Mouse (Mus musculus): Measurements from ENCODE around the gene Osgep. TPM values are rescaled to one million over a fixed set of nuclear protein-coding genes. Genes with fewer than 3 reads are reported as not detected.
"Not testable (repeated sequence)": the region's sequence is repeated elsewhere in the genome, so short reads cannot be mapped to it uniquely, and the experiment has no call there.

Gene Osgep
- polyA plus RNA-seq, 1 experiment from 2014 or later: 111 TPM

GRCm38 (mm10) chr14:50923437-50923836 lies 1.3 kb downstream of the Osgep start:
- not testable (repeated sequence) for H3K27ac ChIP-seq (ENCODE audit: low read depth, low read length); H3K27me3 ChIP-seq (replicated peaks; ENCODE audit: control insufficient read depth, insufficient read depth, low read length); H3K9me3 ChIP-seq (ENCODE audit: control insufficient read depth, low read length); ATAC-seq; H3K9ac ChIP-seq (ENCODE audit: low read depth, low read length)
- 84% methylated on average over 1 of the region's 1 CpGs for WGBS
- Histone ChIP-seq H3K4me3 (ENCODE audit: low read length) (peak overlapping the region; percentile 85; the same call in 1 of the 2 replicates), H3K36me3 (ENCODE audit: control insufficient read depth, insufficient read depth, low read length) (peaks cover 19% of the 10 kb centered on the region), H3K4me1 (ENCODE audit: control insufficient read depth, insufficient read depth, low read depth, low read length) (peaks cover 17% of the 10 kb centered on the region), H3K4me2 (ENCODE audit: low read length) (peak overlapping the region; percentile 79)

GRCm38 (mm10) chr14:50911356-50911755 lies 13.3 kb downstream of the Osgep start:
- no peak overlapping the region for H3K4me3 ChIP-seq (ENCODE audit: low read length)
- peaks cover 20% of the 10 kb centered on the region for H3K36me3 ChIP-seq (ENCODE audit: control insufficient read depth, insufficient read depth, low read length)
- H3K9ac ChIP-seq (ENCODE audit: low read depth, low read length): no peak overlapping the region
- ATAC-seq: no peak
- H3K4me1 ChIP-seq (ENCODE audit: control insufficient read depth, insufficient read depth, low read depth, low read length): no peaks in the 10 kb centered on the region
- no peaks in the 10 kb centered on the region for H3K9me3 ChIP-seq (ENCODE audit: control insufficient read depth, low read length)
- no peak overlapping the region for H3K27ac ChIP-seq (ENCODE audit: low read depth, low read length)
- H3K4me2 ChIP-seq (ENCODE audit: low read length): no peak overlapping the region
- no peaks in the 10 kb centered on the region for H3K27me3 ChIP-seq (replicated peaks; ENCODE audit: control insufficient read depth, insufficient read depth, low read length)
- 62% methylated on average over 3 of the region's 3 CpGs for WGBS

GRCm38 (mm10) chr14:50908126-50908525 lies 16.6 kb downstream of the Osgep start:
- no peak overlapping the region for H3K9ac ChIP-seq (ENCODE audit: low read depth, low read length)
- no peak overlapping the region for H3K4me2 ChIP-seq (ENCODE audit: low read length)
- ATAC-seq: no peak
- WGBS: 82% methylated on average over 4 of the region's 4 CpGs
- H3K27me3 ChIP-seq (replicated peaks; ENCODE audit: control insufficient read depth, insufficient read depth, low read length): no peaks in the 10 kb centered on the region
- H3K4me1 ChIP-seq (ENCODE audit: control insufficient read depth, insufficient read depth, low read depth, low read length): peaks cover 2% of the 10 kb centered on the region; the same call in 1 of the 2 replicates
- H3K4me3 ChIP-seq (ENCODE audit: low read length): no peak overlapping the region
- no peak overlapping the region for H3K27ac ChIP-seq (ENCODE audit: low read depth, low read length)
- no peaks in the 10 kb centered on the region for H3K9me3 ChIP-seq (ENCODE audit: control insufficient read depth, low read length)
- H3K36me3 ChIP-seq (ENCODE audit: control insufficient read depth, insufficient read depth, low read length): peaks cover 6% of the 10 kb centered on the region; the same call in 1 of the 2 replicates

GRCm38 (mm10) chr14:50905327-50905726 lies 19.4 kb downstream of the Osgep start:
- not testable (repeated sequence) for ATAC-seq; H3K9ac ChIP-seq (ENCODE audit: low read depth, low read length); H3K27me3 ChIP-seq (replicated peaks; ENCODE audit: control insufficient read depth, insufficient read depth, low read length); H3K4me2 ChIP-seq (ENCODE audit: low read length); H3K27ac ChIP-seq (ENCODE audit: low read depth, low read length); H3K4me1 ChIP-seq (ENCODE audit: control insufficient read depth, insufficient read depth, low read depth, low read length); H3K9me3 ChIP-seq (ENCODE audit: control insufficient read depth, low read length); H3K4me3 ChIP-seq (ENCODE audit: low read length); H3K36me3 ChIP-seq (ENCODE audit: control insufficient read depth, insufficient read depth, low read length)

GRCm38 (mm10) chr14:50904828-50905129 lies 19.9 kb downstream of the Osgep start:
- Histone ChIP-seq H3K36me3 (ENCODE audit: control insufficient read depth, insufficient read depth, low read length) (no peaks in the 10 kb centered on the region), H3K4me1 (ENCODE audit: control insufficient read depth, insufficient read depth, low read depth, low read length) (peaks cover 2% of the 10 kb centered on the region; the same call in 1 of the 2 replicates), H3K4me3 (ENCODE audit: low read length) (no peak overlapping the region), H3K27ac (ENCODE audit: low read depth, low read length) (no peak overlapping the region), H3K9ac (ENCODE audit: low read depth, low read length) (no peak overlapping the region), H3K9me3 (ENCODE audit: control insufficient read depth, low read length) (no peaks in the 10 kb centered on the region), H3K4me2 (ENCODE audit: low read length) (no peak overlapping the region), H3K27me3 (replicated peaks; ENCODE audit: control insufficient read depth, insufficient read depth, low read length) (no peaks in the 10 kb centered on the region)
- ATAC-seq: no peak
- 87% methylated on average over 4 of the region's 4 CpGs for WGBS

GRCm38 (mm10) chr14:50903973-50904827 lies 20.5 kb downstream of the Osgep start:
- peak overlapping the region; percentile 69 for H3K27ac ChIP-seq (ENCODE audit: low read depth, low read length)
- 2% methylated on average over 26 of the region's 26 CpGs for WGBS

GRCm38 (mm10) chr14:50897992-50898391 lies 26.7 kb downstream of the Osgep start:
- H3K27ac ChIP-seq (ENCODE audit: low read depth, low read length); H3K4me3 ChIP-seq (ENCODE audit: low read length); H3K4me2 ChIP-seq (ENCODE audit: low read length); H3K27me3 ChIP-seq (replicated peaks; ENCODE audit: control insufficient read depth, insufficient read depth, low read length); H3K4me1 ChIP-seq (ENCODE audit: control insufficient read depth, insufficient read depth, low read depth, low read length); H3K36me3 ChIP-seq (ENCODE audit: control insufficient read depth, insufficient read depth, low read length); H3K9ac ChIP-seq (ENCODE audit: low read depth, low read length); ATAC-seq; H3K9me3 ChIP-seq (ENCODE audit: control insufficient read depth, low read length): not testable (repeated sequence)
- 92% methylated on average over 2 of the region's 2 CpGs for whole genome bisulfite sequencing

More at GRCm38 (mm10) chr14:50903973-50904827, 20.5 kb downstream of the Osgep start:
- Histone ChIP-seq H3K4me1 (ENCODE audit: control insufficient read depth, insufficient read depth, low read depth, low read length) (peaks cover 2% of the 10 kb centered on the region; the same call in 1 of the 2 replicates), H3K36me3 (ENCODE audit: control insufficient read depth, insufficient read depth, low read length) (no peaks in the 10 kb centered on the region), H3K27me3 (replicated peaks; ENCODE audit: control insufficient read depth, insufficient read depth, low read length) (no peaks in the 10 kb centered on the region), H3K4me2 (ENCODE audit: low read length) (peak overlapping the region; percentile 64), H3K9me3 (ENCODE audit: control insufficient read depth, low read length) (no peaks in the 10 kb centered on the region), H3K9ac (ENCODE audit: low read depth, low read length) (peak overlapping the region; percentile 60), H3K4me3 (ENCODE audit: low read length) (peak overlapping the region; percentile 41)
- peak; percentile 94 for ATAC-seq

GRCm38 (mm10) chr14:50897374-50897765 lies 27.3 kb downstream of the Osgep start, which contains the start of gene Klhl33:
TSS of gene Klhl33 (minus strand) at chr14:50897507.
- no peaks in the 10 kb centered on the region for H3K36me3 ChIP-seq (ENCODE audit: control insufficient read depth, insufficient read depth, low read length)
- H3K9me3 ChIP-seq (ENCODE audit: control insufficient read depth, low read length): no peaks in the 10 kb centered on the region
- WGBS: 42% methylated on average over 7 of the region's 7 CpGs
- peak within 1 kb of the TSS; percentile 95 for H3K4me2 ChIP-seq (ENCODE audit: low read length)
- no peaks in the 10 kb centered on the region for H3K27me3 ChIP-seq (replicated peaks; ENCODE audit: control insufficient read depth, insufficient read depth, low read length)
- peak within 1 kb of the TSS; percentile 76 for H3K9ac ChIP-seq (ENCODE audit: low read depth, low read length)
- H3K4me1 ChIP-seq (ENCODE audit: control insufficient read depth, insufficient read depth, low read depth, low read length): peaks cover 6% of the 10 kb centered on the region; the same call in 1 of the 2 replicates
- peak within 1 kb of the TSS; percentile 55 for H3K4me3 ChIP-seq (ENCODE audit: low read length)
- peak; percentile 21 for ATAC-seq
- peak within 1 kb of the TSS; percentile 26 for H3K27ac ChIP-seq (ENCODE audit: low read depth, low read length)

- H3K27me3 ChIP-seq (replicated peaks; ENCODE audit: control insufficient read depth, insufficient read depth, low read length): no peaks in the 10 kb centered on the region
- H3K9ac ChIP-seq (ENCODE audit: low read depth, low read length): peak overlapping the region; percentile 76
- H3K9me3 ChIP-seq (ENCODE audit: control insufficient read depth, low read length): no peaks in the 10 kb centered on the region
- peaks cover 6% of the 10 kb centered on the region; the same call in 1 of the 2 replicates for H3K4me1 ChIP-seq (ENCODE audit: control insufficient read depth, insufficient read depth, low read depth, low read length)
- H3K27ac ChIP-seq (ENCODE audit: low read depth, low read length): peak overlapping the region; percentile 26
- H3K36me3 ChIP-seq (ENCODE audit: control insufficient read depth, insufficient read depth, low read length): no peaks in the 10 kb centered on the region
- peak; percentile 86 for ATAC-seq
- 18% methylated on average over 23 of the region's 23 CpGs for WGBS
- H3K4me3 ChIP-seq (ENCODE audit: low read length): peak overlapping the region; percentile 55
- peak overlapping the region; percentile 95 for H3K4me2 ChIP-seq (ENCODE audit: low read length)
Measured at GRCm38 (mm10) chr14:50896747-50897373, 27.8 kb downstream of the Osgep start.

Data from hindbrain, embryonic 16.5 days (tissue).